Mouse (Mus musculus): ENCODE measurements around the gene A930004D18Rik.

DNA sequence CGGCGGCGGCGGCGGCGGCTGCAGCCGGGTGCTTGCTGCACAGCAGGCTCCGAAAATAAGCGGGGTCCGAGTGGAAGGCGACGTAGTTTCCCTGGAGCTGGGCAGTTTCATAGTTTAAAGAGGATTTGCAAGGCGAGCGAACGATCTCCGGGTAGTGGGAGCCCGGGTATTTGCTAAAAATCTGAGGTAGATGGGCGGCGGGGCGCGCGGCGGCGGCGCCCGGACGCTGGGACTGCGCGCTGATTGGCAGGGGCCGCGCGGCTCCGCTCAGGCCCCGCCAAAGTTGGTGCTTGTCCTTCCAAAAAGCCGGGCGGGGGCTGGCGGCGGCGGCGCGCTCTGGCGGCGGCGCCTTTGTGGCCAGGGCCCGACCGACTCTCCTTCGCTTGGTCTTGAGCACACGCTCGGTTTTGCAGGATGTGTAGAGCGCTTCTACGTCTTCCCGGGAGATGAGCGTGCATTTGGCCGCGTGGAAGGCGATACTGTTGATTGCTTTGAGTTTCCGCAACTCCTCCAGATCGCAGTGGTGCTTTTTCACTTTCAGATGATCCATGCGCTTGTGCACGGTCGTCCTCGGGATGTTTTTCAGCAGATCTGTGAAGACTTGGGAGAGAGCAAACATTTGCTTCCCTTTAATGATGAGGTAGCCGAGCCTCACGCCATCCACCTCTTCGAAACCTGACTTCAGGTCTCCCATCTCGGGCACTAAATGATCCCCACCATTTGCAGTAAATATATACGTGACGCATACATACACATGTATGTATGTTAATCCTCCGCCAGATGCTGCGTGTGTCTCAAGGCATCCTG is 10.3 kb upstream of the A930004D18Rik start:
- TF ChIP-seq CTCF (IDR thresholded peaks at IDR 0.05; ENCODE audit: insufficient read depth, low read depth, low read length): no peak
- no peak for TF ChIP-seq POLR2A (IDR thresholded peaks at IDR 0.05; ENCODE audit: insufficient read depth, low read depth, low read length)

All from olfactory bulb, adult 2 months (tissue).